Mouse (Mus musculus): ENCODE data around the gene Zfp566.
"Not testable (repeated sequence)": the region's sequence is repeated elsewhere in the genome, so short reads cannot be mapped to it uniquely, and the experiment has no call there.

The Zfp566 gene

GRCm38 (mm10) chr7:30090092-30090969 is at the start of gene Zfp566, which contains the start of gene Gm26920:
Gene Zfp566, minus strand, starts transcription at chr7:30090527.
Gene Gm26920, minus strand, starts transcription at chr7:30090410.
- DNase-seq (ENCODE audit: low read depth, low spot score), result peak; percentile 99

DNA sequence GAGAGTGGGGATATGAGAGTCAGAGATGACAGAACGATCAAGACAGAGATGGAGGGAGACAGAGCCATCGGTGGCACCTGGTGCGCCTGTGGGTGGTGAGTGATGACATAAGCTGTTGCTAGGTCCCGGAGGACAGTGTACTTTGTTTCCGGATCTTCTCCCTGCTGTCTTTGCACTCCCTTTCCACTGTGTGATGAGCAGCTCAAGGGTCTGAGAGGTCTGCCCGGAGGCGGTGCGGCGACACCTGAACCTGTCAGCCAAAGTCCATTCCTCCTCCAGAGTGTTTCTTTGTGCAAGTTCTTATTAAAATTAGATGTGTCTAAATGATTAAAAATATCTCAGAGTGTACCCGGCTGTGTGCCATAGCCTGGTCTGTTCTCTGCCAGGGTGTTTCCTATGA is 46.5 kb upstream of the Zfp566 start:
- DNase-seq (ENCODE audit: low read depth, low spot score), result no peak

- DNase-seq (ENCODE audit: low read depth, low spot score), result no peak
Measured at GRCm38 (mm10) chr7:30132396-30132795, 42.1 kb upstream of the Zfp566 start.

DNA sequence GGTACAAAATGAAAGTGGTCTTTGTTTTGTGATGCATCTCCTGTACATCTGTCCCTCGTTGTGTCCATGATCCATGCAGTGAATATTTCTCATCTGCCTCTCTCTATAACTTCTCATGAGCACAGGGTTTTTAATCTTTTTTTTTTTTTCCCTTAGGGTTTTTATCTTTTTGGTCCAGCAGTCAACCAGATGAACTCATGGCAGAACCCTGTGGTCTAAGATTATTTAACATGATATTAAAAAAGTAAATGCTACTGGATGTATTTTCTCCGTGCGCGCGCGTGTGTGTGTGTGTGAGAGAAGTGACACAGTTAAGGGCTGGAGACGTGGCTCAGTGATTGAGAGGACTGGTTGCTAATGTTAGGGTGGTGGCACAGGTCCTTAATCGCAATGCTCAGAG is 39.6 kb upstream of the Zfp566 start:
- DNase-seq (ENCODE audit: low read depth, low spot score), result no peak

DNA sequence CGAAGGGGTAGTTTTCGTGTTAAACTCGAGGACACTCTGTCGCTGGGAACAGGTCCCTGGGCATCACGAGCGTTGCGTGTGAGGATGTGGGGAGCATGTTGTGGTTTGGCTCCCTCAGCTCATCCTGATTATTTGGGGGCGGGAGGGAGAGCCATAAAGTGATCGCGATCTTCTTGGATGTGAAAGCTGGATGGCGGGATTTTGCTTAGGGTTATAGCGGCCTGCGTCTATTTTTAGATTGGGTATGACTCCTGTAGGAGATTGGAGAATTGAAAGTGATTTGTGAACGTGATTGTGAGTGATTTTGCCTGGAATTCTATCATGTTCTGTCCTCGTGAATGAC is 31.8 kb upstream of the Zfp566 start:
- DNase-seq (ENCODE audit: low read depth, low spot score), result peak; percentile 14

DNA sequence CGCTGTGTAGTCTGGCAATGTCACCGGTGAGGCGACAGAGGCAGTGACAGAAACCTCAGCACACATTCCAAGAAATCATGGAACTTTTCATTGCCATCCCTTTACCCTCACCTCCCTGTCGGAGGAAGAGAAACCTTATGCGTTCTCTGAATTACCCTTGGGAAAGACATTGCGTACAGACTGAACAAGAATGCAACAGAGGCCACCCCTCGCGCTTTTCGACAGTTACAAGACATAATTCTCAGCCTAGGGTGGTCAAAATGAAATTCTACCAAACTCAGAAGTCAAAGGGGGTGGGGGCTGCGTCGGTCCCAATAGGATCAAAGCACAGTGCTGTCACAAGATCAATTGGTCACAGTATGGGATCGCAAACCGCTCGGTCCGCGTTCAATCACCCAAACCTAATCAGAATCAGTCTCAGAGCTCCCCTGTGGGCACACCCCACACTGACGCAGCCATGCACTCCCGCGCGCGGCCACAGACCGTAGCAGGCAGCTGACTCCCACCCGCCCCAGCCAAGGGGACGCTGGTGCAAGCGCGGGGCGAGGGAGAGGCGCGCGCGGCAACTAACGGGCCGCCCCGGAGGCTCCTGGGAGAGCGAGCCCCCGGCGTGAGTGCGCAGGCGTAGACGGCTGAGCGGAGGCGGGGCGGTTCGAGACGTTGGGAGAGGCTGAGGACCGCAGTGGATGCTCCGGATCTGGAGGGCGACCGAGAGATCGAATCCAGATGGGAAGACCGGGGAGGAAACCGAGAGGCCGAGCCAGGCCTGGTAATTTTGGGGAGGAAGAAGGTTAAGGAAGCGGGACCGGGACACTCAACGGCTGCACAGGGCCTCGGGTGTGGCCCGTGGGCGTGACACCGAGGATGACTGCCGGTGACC is 31.2 kb upstream of the Zfp566 start, which contains the start of gene Zfp382:
Gene Zfp382, plus strand, starts transcription at position 635 of the 880 bp plus-strand sequence.
- peak; percentile 91 for DNase-seq (ENCODE audit: low read depth, low spot score)

- DNase-seq (ENCODE audit: low read depth, low spot score), result not testable (repeated sequence)
Measured at GRCm38 (mm10) chr7:30117935-30118334, 27.6 kb upstream of the Zfp566 start.

GRCm38 (mm10) chr7:30116076-30116475 is 25.7 kb upstream of the Zfp566 start:
- DNase-seq (ENCODE audit: low read depth, low spot score), result no peak

DNA sequence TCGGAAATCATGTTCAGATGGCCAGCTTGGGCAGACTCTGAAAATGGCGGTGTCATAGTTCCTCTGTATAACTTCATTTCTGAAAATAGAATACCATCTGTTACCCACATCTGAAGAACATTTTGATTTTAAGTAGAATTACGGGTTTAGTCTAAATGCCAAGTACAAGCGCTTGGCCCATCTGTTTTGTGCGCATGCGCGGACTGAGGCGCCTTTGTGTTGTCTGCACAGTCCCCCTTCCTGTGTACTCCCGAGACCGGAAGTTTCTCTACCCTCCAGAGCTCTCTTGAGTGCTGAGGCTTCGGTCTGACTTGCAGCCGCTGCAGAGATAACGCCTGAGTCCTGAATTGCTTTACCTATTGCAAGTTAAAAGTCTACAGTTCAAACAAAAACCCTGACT is 9.0 kb upstream of the Zfp566 start:
- no peak for DNase-seq (ENCODE audit: low read depth, low spot score)

- no peak for DNase-seq (ENCODE audit: low read depth, low spot score)
Measured at GRCm38 (mm10) chr7:30095551-30096125, 5.3 kb upstream of the Zfp566 start.

- peak; percentile 97 for DNase-seq (ENCODE audit: low read depth, low spot score)
Measured at GRCm38 (mm10) chr7:30094646-30095429, 4.5 kb upstream of the Zfp566 start, which contains the start of gene Zfp260. Gene Zfp260, plus strand, starts transcription at chr7:30094777.

- no peak for DNase-seq (ENCODE audit: low read depth, low spot score)
Measured at GRCm38 (mm10) chr7:30093918-30094415, 3.6 kb upstream of the Zfp566 start.

DNA sequence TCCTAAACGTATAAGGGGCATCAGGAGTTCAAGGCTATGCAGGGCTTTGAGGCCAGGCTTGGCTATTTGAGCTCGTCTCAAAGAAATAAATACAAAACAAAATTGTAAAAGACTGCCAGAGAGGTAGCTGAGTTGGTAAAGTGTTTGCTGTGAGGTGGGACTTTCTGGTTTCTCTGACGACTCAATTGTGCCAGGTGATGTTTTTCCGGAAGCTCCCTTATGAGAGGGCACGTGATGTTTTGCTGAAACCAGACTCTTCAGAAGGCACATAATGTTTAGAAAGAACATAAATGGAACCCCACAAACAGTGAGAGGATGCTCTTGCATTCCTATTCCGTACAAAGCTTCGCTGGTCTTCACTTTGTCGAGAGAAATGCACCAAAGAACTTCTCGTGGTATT is 2.3 kb upstream of the Zfp566 start:
- DNase-seq (ENCODE audit: low read depth, low spot score), result no peak

- no peak for DNase-seq (ENCODE audit: low read depth, low spot score)
Measured at GRCm38 (mm10) chr7:30090970-30091585, 751 bp upstream of the Zfp566 start.

- DNase-seq (ENCODE audit: low read depth, low spot score), result no peak
Measured at GRCm38 (mm10) chr7:30089405-30089804, 922 bp downstream of the Zfp566 start.

DNA sequence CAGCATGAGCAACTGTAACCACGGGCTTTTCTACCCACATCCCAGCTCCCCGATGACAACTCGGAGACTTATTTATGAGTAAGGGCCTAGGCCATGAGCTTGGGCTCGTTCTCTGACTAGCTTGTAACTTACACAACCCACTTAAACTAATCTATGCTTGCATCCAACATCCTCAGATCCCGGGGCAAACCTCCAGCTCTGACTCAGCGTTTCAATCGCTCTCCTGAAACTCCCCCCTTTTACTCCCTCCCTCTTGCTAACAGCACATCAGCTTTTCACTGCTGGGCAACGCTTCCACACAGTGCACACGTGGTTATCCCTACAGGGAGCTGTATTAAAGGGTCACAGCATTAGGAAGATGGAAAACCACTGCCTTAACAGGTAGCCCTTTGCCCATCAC is 3.8 kb downstream of the Zfp566 start:
- DNase-seq (ENCODE audit: low read depth, low spot score), result no peak

GRCm38 (mm10) chr7:30072146-30073028 is 17.9 kb downstream of the Zfp566 start, which contains the start of gene Zfp82:
Gene Zfp82, minus strand, starts transcription at chr7:30072900.
- peak; percentile 95 for DNase-seq (ENCODE audit: low read depth, low spot score)

DNA sequence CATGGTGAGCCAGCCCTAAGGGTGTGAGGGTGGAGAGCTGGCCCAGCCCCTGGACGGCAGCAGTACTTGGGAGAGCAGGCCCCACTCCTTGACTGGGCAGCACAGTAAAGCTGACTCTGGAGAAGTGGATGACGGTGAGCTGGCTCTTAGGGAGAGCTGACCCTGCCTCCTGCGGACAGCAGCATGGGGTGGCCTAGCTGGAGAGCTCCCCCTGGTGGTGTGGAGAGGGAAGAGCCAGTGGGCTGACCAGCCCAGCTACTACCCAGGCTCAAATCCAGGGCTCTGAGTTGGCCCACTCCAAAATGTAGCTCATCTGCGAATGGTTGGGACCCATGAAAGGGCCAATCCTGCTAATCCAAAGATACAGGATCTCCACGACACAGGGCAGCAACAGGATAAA is 25.7 kb downstream of the Zfp566 start:
- no peak for DNase-seq (ENCODE audit: low read depth, low spot score)

GRCm38 (mm10) chr7:30062478-30062877 is 27.8 kb downstream of the Zfp566 start:
- DNase-seq (ENCODE audit: low read depth, low spot score), result peak; percentile 22
